Mouse (Mus musculus) spleen, embryonic (tissue): ENCODE results near the gene Hspb7.

Source experiments
- CTCF ChIA-PET: fragments of 350-600 bp; sonication (Branson Sonifier 250); formaldehyde crosslinking; loops from one replicate; lab custom pipeline; 2022; lab: Charles Lee

The Hspb7 gene

GRCm38 (mm10) chr4:141415924-141416323 is 4.7 kb upstream of the Hspb7 start, which contains the start of gene Clcnkb:
TSS of gene Clcnkb (minus strand) at chr4:141416014.
- CTCF ChIA-PET, result no interaction called here

GRCm38 (mm10) chr4:141419398-141420191 is 984 bp upstream of the Hspb7 start:
- CTCF ChIA-PET, result interaction anchor here (0.8 to 1.1 kb wide), 2 partner anchors 12 to 14 kb away, joined by 3 to 13 read pairs; no protein-coding TSS in a partner anchor

- CTCF ChIA-PET, result no interaction called here
Measured at GRCm38 (mm10) chr4:141420886-141421285, 307 bp downstream of the Hspb7 start.

GRCm38 (mm10) chr4:141421423-141421822 is 844 bp downstream of the Hspb7 start:
- CTCF ChIA-PET, result interaction anchor here (0.6 kb wide), 1 partner anchor 10 kb away, joined by 11 read pairs; no protein-coding TSS in a partner anchor

GRCm38 (mm10) chr4:141422841-141423240 is 2.3 kb downstream of the Hspb7 start:
- CTCF ChIA-PET, result no interaction called here

GRCm38 (mm10) chr4:141423288-141423687 is 2.7 kb downstream of the Hspb7 start:
- CTCF ChIA-PET, result no interaction called here

- CTCF ChIA-PET, result interaction anchor here (1.1 kb wide), 1 partner anchor 15 kb away, joined by 3 read pairs; no protein-coding TSS in a partner anchor
Measured at GRCm38 (mm10) chr4:141423691-141424431, 3.3 kb downstream of the Hspb7 start.

- CTCF ChIA-PET, result interaction anchor here (0.6 to 1.2 kb wide), 4 partner anchors 59 to 151 kb away, joined by 3 to 5 read pairs (median 4); no protein-coding TSS in a partner anchor
Measured at GRCm38 (mm10) chr4:141425484-141426479, 5.2 kb downstream of the Hspb7 start.

GRCm38 (mm10) chr4:141426796-141427745 is 6.5 kb downstream of the Hspb7 start:
- CTCF ChIA-PET, result interaction anchor here (0.6 to 1.2 kb wide), 4 partner anchors 23 to 308 kb away, joined by 3 to 6 read pairs (median 4); no protein-coding TSS in a partner anchor

GRCm38 (mm10) chr4:141427921-141428320 is 7.3 kb downstream of the Hspb7 start:
- CTCF ChIA-PET, result interaction anchor here (0.6 to 0.9 kb wide), 3 partner anchors 23 to 309 kb away, joined by 3 to 6 read pairs (median 3); no protein-coding TSS in a partner anchor

- CTCF ChIA-PET, result interaction anchor here (1.0 to 1.5 kb wide), 2 partner anchors 25 to 130 kb away, joined by 3 to 4 read pairs; no protein-coding TSS in a partner anchor
Measured at GRCm38 (mm10) chr4:141429381-141429780, 8.8 kb downstream of the Hspb7 start.

GRCm38 (mm10) chr4:141429847-141430246 is 9.3 kb downstream of the Hspb7 start:
- CTCF ChIA-PET, result interaction anchor here (1.0 to 1.5 kb wide), 2 partner anchors 25 to 130 kb away, joined by 3 to 4 read pairs; no protein-coding TSS in a partner anchor

- CTCF ChIA-PET, result interaction anchor here (0.5 to 1.8 kb wide), 8 partner anchors 12 to 157 kb away, joined by 3 to 6 read pairs (median 3); no protein-coding TSS in a partner anchor
Measured at GRCm38 (mm10) chr4:141430997-141431396, 10.4 kb downstream of the Hspb7 start.

GRCm38 (mm10) chr4:141432666-141433065 is 12.1 kb downstream of the Hspb7 start:
- CTCF ChIA-PET, result interaction anchor here (0.6 kb wide), 2 partner anchors 94 to 178 kb away, joined by 5 to 8 read pairs; no protein-coding TSS in a partner anchor

- CTCF ChIA-PET, result interaction anchor here (0.6 kb wide), 1 partner anchor 93 kb away, joined by 8 read pairs; no protein-coding TSS in a partner anchor
Measured at GRCm38 (mm10) chr4:141433191-141433590, 12.6 kb downstream of the Hspb7 start.

GRCm38 (mm10) chr4:141435974-141436373 is 15.4 kb downstream of the Hspb7 start, which contains the start of gene Srarp:
TSS of gene Srarp (minus strand) at chr4:141436105.
- CTCF ChIA-PET, result no interaction called here

- CTCF ChIA-PET, result no interaction called here
Measured at GRCm38 (mm10) chr4:141439083-141439803, 18.7 kb downstream of the Hspb7 start.

- CTCF ChIA-PET, result no interaction called here
Measured at GRCm38 (mm10) chr4:141440877-141441276, 20.3 kb downstream of the Hspb7 start.
